Mouse (Mus musculus) limb, embryonic 14.5 days (tissue): ENCODE measurements around the gene Rlim. TPM values are rescaled to one million over a fixed set of nuclear protein-coding genes. Genes with fewer than 3 reads are reported as not detected.

Source experiments
- ATAC-seq: fragments of 200-750 bp; cut with Nextera tagmentation; 2 replicates; pipeline ENCODE4 v1.8.0; 2017; ENCODE audit warnings: low read depth, moderate number of reproducible peaks, moderate TSS enrichment; ENCODE audit not compliant: low FRiP score
- DNase-seq: peaks from one replicate; pipeline ENCODE4 v3.0.0-alpha.2; 2015; ENCODE audit warnings: low spot score
- H3K27ac ChIP-seq: fragments of 300-500 bp; sonication (generic); replicated peaks from 2 replicates; pipeline ENCODE4 v1.5.1; 2014; ENCODE audit warnings: low read depth, mild to moderate bottlenecking, low read length, moderate library complexity, mixed read lengths
- H3K27me3 ChIP-seq: fragments of 300-500 bp; sonication (generic); 2 replicates; pipeline ENCODE4 v1.6.1; 2014; ENCODE audit warnings: low read length, mixed read lengths; ENCODE audit not compliant: control insufficient read depth, insufficient read depth
- H3K36me3 ChIP-seq: fragments of 300-500 bp; sonication (generic); 2 replicates; pipeline ENCODE4 v1.6.1; 2014; ENCODE audit warnings: mild to moderate bottlenecking, low read length, moderate library complexity, mixed read lengths; ENCODE audit not compliant: control insufficient read depth, insufficient read depth
- H3K4me1 ChIP-seq: fragments of 300-500 bp; sonication (generic); 2 replicates; pipeline ENCODE4 v1.6.1; 2014; ENCODE audit warnings: antibody characterized with exemption, low read length, mixed read lengths; ENCODE audit not compliant: control insufficient read depth, insufficient read depth
- H3K4me2 ChIP-seq: fragments of 300-500 bp; sonication (generic); replicated peaks from 2 replicates; pipeline ENCODE4 v1.6.1; 2014; ENCODE audit warnings: low read depth, mild to moderate bottlenecking, low read length, moderate library complexity; ENCODE audit not compliant: severe bottlenecking
- H3K4me3 ChIP-seq: fragments of 300-500 bp; sonication (generic); replicated peaks from 2 replicates; pipeline ENCODE4 v1.5.1; 2014; ENCODE audit warnings: low read length
- H3K9ac ChIP-seq: fragments of 300-500 bp; sonication (generic); 2 replicates; pipeline ENCODE4 v1.6.1; 2014; ENCODE audit warnings: mild to moderate bottlenecking, low read depth, low read length, moderate library complexity; ENCODE audit not compliant: severe bottlenecking
- H3K9me3 ChIP-seq: fragments of 300-500 bp; sonication (generic); 2 replicates; pipeline ENCODE4 v1.6.1; 2016; ENCODE audit warnings: low read length; ENCODE audit not compliant: control insufficient read depth
- POLR2A ChIP-seq: fragments of 200-500 bp; IDR thresholded peaks from 2 replicates; pipeline ENCODE4 v1.8.0; 2012; ENCODE audit warnings: inconsistent platforms, mild to moderate bottlenecking, moderate library complexity, borderline replicate concordance; ENCODE audit not compliant: insufficient read depth, insufficient read length; ENCODE audit errors: extremely low read depth
- WGBS: fragments of 180-500 bp; shearing (Covaris S2); extraction: QIAGEN DNeasy Blood & Tissue Kit; methylation state at CpG from one replicate; pipeline ENCODE4 v1.1.7; 2014; 5-methylcytosine and 5-hydroxymethylcytosine counted together
- polyA plus RNA-seq, 2 experiments: library from polyadenylated mRNA; depleted of rRNA in 1 of 2; stranded (reverse) in 1 of 2; unstranded in 1 of 2; fragments of >200 nt; fragmentation: Nextera tagmentation in 1 of 2; extraction: Ambion mirVana in 1 of 2; gene quantifications; 2 replicates each; pipeline versions ENCODE4 v1.2.1 to v1.2.3; 2012 to 2014

The Rlim gene
- polyA plus RNA-seq, 2 experiments, result 21.5 to 32.6 TPM

GRCm38 (mm10) chrX:103922436-103922835 lies 58.6 kb downstream of the Rlim start:
- Histone ChIP-seq H3K4me1 (no peaks in the 10 kb centered on the region), H3K27me3 (no peaks in the 10 kb centered on the region), H3K9ac (no peak overlapping the region), H3K9me3 (no peaks in the 10 kb centered on the region), H3K36me3 (no peaks in the 10 kb centered on the region), H3K4me2 (no peak overlapping the region), H3K27ac (no peak overlapping the region), H3K4me3 (no peak overlapping the region)
- WGBS, result 26% methylated on average over 2 of the region's 2 CpGs
- peak; percentile 75 for ATAC-seq
- peak; percentile 23 for DNase-seq
- no peak for TF ChIP-seq POLR2A

- peak; percentile 9 for DNase-seq
- ATAC-seq, result no peak
- H3K4me2 ChIP-seq, result no peak overlapping the region
- no peaks in the 10 kb centered on the region for H3K36me3 ChIP-seq
- no peaks in the 10 kb centered on the region for H3K27me3 ChIP-seq
- H3K9me3 ChIP-seq, result no peaks in the 10 kb centered on the region
- TF ChIP-seq POLR2A, result no peak
- WGBS, result 57% methylated on average over 5 of the region's 5 CpGs
- H3K4me1 ChIP-seq, result no peaks in the 10 kb centered on the region
- H3K4me3 ChIP-seq, result no peak overlapping the region
- no peak overlapping the region for H3K27ac ChIP-seq
- H3K9ac ChIP-seq, result no peak overlapping the region
Measured at GRCm38 (mm10) chrX:103918954-103919353, 62.1 kb downstream of the Rlim start.

- WGBS, result 13% methylated on average over 3 of the region's 3 CpGs
- Histone ChIP-seq H3K4me2 (no peak overlapping the region), H3K9me3 (no peaks in the 10 kb centered on the region), H3K27ac (no peak overlapping the region), H3K4me3 (no peak overlapping the region), H3K4me1 (no peaks in the 10 kb centered on the region), H3K27me3 (no peaks in the 10 kb centered on the region), H3K9ac (no peak overlapping the region), H3K36me3 (no peaks in the 10 kb centered on the region)
- no peak for ATAC-seq
- TF ChIP-seq POLR2A, result no peak
- peak; percentile 58 for DNase-seq
Measured at GRCm38 (mm10) chrX:103914790-103915189, 66.3 kb downstream of the Rlim start.

Other genes with a start within 250 kb of the Rlim start
- gene Slc16a2, start 159.3 kb downstream of the Rlim start, polyA plus RNA-seq (2012; rRNA removed), result 44.1 and 70.7 TPM in 2 replicates
- 49.6 and 53.3 TPM in 2 replicates for gene Slc16a2, start 159.3 kb downstream of the Rlim start, polyA plus RNA-seq (2014; fragmentation: Nextera tagmentation; extraction: Ambion mirVana)
- 2.1 and 2.4 TPM in 2 replicates for gene Nexmif, start 219.9 kb upstream of the Rlim start, polyA plus RNA-seq (2012; rRNA removed)
- gene Nexmif, start 219.9 kb upstream of the Rlim start, polyA plus RNA-seq (2014; fragmentation: Nextera tagmentation; extraction: Ambion mirVana), result 4.7 TPM in 2 replicates